ENCODE assay signal across 10 mouse cellular contexts in the genomic region with DNA sequence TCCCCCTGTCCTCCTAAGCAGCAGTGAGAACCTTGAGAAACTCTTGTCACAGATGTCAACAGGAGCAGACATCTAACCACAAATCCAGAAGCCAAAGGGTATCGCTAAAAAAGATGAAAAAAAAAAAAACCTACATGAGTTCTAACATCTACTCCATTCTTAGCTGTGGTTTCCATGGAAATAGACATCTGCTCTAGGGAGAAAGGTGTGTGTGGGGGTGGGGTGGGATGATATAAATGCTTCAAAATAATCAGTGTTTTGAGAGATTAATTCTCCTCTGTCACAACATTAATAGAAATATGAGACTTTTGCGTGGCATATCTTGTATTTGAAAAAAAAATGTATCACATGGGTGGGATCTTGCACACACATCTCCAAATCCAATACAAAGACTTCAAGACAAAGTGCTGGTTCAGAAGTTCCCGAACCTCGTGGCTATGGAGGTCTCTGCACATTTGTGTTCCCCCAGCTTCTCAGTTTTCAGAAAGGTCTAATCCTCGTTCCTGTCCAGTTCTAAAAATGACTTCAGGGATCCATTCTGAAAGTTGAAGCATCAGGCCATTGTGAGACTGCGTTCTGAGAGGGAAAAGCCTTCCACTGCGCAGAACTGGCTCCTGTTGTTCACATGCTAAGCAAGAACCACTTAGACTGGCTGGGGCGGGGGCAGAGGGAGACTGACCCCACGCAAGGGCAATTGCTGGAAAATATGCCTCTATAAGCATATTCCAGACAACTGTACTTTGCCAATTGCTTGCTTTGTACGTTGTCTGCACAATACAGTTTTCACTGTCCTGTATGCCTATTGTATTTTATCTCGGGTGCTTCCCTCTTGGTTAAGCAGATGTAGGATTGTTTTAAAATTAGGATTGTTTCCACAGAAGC. TPM values are rescaled to one million over a fixed set of nuclear protein-coding genes. Genes with fewer than 3 reads are reported as not detected.
DNase-seq lines count a peak whose midpoint lies in the region; ATAC-seq and TF ChIP-seq lines count a peak whose summit lies in the region.
"Had no signal": no experiment of that assay in that cellular context is flagged by ENCODE, and none has a peak within 500 bp of the region (broad histone marks: within the 10 kb centered on the region; RNA-seq: fewer than 3 reads in every experiment).

No protein-coding gene starts in this region.

- H3K9ac ChIP-seq in heart, embryonic 14.5 days (ENCODE audit: low read length): peak overlapping the region; percentile 72
- no peak overlapping the region for H3K9ac ChIP-seq in MEL (ENCODE audit: control insufficient read depth, low read depth, low read length, poor library complexity, severe bottlenecking)
- H3K9ac ChIP-seq in midbrain, embryonic 11.5 days (ENCODE audit: low read length): peak overlapping the region; percentile 97

- intact Hi-C loops in gastrocnemius, postnatal 36 days (cut with DNase I): no loop called here

- no peak for DNase-seq in heart, adult 9 months (ENCODE audit: low spot score in 2 of 2)
- no peak for DNase-seq in MEL (ENCODE audit: low read depth, low spot score)
- DNase-seq in hindbrain, embryonic 10.5 days (ENCODE audit: low spot score): peak; percentile 30
- peak; percentile 88 for DNase-seq in midbrain, embryonic 11.5 days (ENCODE audit: low spot score, missing footprints)
- DNase-seq in gastrocnemius, postnatal 36 days: no peak
- DNase-seq in retina, embryonic 14.5 days (ENCODE audit: low spot score): no peak
- DNase-seq in urinary bladder, postnatal 4 days (ENCODE audit: low spot score in 2 of 2): no peak
- DNase-seq: adrenal gland, postnatal 36 days; kidney, adult 9 months had no signal

- H3K79me2 ChIP-seq in MEL (ENCODE audit: control insufficient read depth, insufficient read depth, low read length, poor library complexity): peaks cover 8% of the 10 kb centered on the region

- TF ChIP-seq POLR2A in MEL (IDR thresholded peaks at IDR 0.05; ENCODE audit: control insufficient read depth in 1 of 2, insufficient read depth in 1 of 2, low read depth in 1 of 2, low read length in 2 of 2, poor library complexity in 1 of 2): no peak

- H3K9me3 ChIP-seq in heart, embryonic 14.5 days (ENCODE audit: control insufficient read depth, low read length): peaks cover 4% of the 10 kb centered on the region; the same call in 1 of the 2 replicates
- H3K9me3 ChIP-seq in MEL (replicated peaks; ENCODE audit: insufficient read depth, low read length): no peaks in the 10 kb centered on the region
- 0 out of 2 replicates have a peak, but pooled peaks cover 3% of the 10 kb centered on the region for H3K9me3 ChIP-seq in hindbrain, embryonic 10.5 days
- H3K9me3 ChIP-seq in midbrain, embryonic 11.5 days (ENCODE audit: control insufficient read depth, low read length): no peaks in the 10 kb centered on the region

- no peaks in the 10 kb centered on the region for H3K27me3 ChIP-seq in heart, embryonic 14.5 days (ENCODE audit: control insufficient read depth, insufficient read depth, low read length)
- H3K27me3 ChIP-seq in MEL (ENCODE audit: control insufficient read depth in 1 of 2, insufficient read depth in 2 of 2, low read length in 2 of 2): no peaks in the 10 kb centered on the region
- peaks cover 28% of the 10 kb centered on the region for H3K27me3 ChIP-seq in hindbrain, embryonic 10.5 days (ENCODE audit: insufficient read depth, poor library complexity, severe bottlenecking)
- no peaks in the 10 kb centered on the region for H3K27me3 ChIP-seq in midbrain, embryonic 11.5 days (ENCODE audit: control insufficient read depth, insufficient read depth, low read length)

- ATAC-seq in heart, embryonic 14.5 days (ENCODE audit: insufficient number of reproducible peaks, insufficient read depth, low FRiP score, low read depth): no peak
- no peak for ATAC-seq in midbrain, embryonic 11.5 days (ENCODE audit: low FRiP score)

- no peak overlapping the region for H3K27ac ChIP-seq in heart, embryonic 14.5 days (replicated peaks in 1 of 2; ENCODE audit: control insufficient read depth in 1 of 2, insufficient read depth in 1 of 2, low read depth in 2 of 2, low read length in 2 of 2)
- no peak overlapping the region for H3K27ac ChIP-seq in MEL (ENCODE audit: control insufficient read depth, low read depth, low read length)
- H3K27ac ChIP-seq in hindbrain, embryonic 10.5 days: peak overlapping the region; percentile 99
- H3K27ac ChIP-seq in midbrain, embryonic 11.5 days (ENCODE audit: low read depth, low read length): peak overlapping the region; percentile 95

- peaks cover 12% of the 10 kb centered on the region for H3K36me3 ChIP-seq in heart, embryonic 14.5 days (ENCODE audit: control insufficient read depth, insufficient read depth, low read length)
- H3K36me3 ChIP-seq in MEL (ENCODE audit: control insufficient read depth in 1 of 2, insufficient read depth in 2 of 2, low read length in 2 of 2): peaks cover 2 to 13% of the 10 kb centered on the region in 2 experiments; a peak in 2 of 4 replicates
- H3K36me3 ChIP-seq in hindbrain, embryonic 10.5 days: peaks cover 15% of the 10 kb centered on the region
- H3K36me3 ChIP-seq in midbrain, embryonic 11.5 days (ENCODE audit: control insufficient read depth, insufficient read depth, low read length): peaks cover 8% of the 10 kb centered on the region

- no peak for TF ChIP-seq CTCF in MEL (IDR thresholded peaks at IDR 0.05 in 2 of 3, conservative IDR thresholded peaks at IDR 0.05 in 1 of 3; ENCODE audit: control insufficient read depth in 1 of 3, insufficient read depth in 1 of 3, low read depth in 2 of 3, low read length in 3 of 3, poor library complexity in 1 of 3, severe bottlenecking in 1 of 3)

- TF ChIP-seq EP300 in MEL (IDR thresholded peaks at IDR 0.05; ENCODE audit: low read depth in 1 of 2, low read length in 2 of 2): no peak

- 67% methylated on average over 11 of the region's 11 CpGs for WGBS in heart, embryonic 14.5 days
- 67% methylated on average over 11 of the region's 11 CpGs for WGBS in hindbrain, embryonic 10.5 days
- 60% methylated on average over 11 of the region's 11 CpGs for WGBS in midbrain, embryonic 11.5 days

- peaks cover 3 to 8% of the 10 kb centered on the region in 2 experiments; a peak in 3 of 4 replicates for H3K4me1 ChIP-seq in heart, embryonic 14.5 days (ENCODE audit: control insufficient read depth in 2 of 2, insufficient read depth in 2 of 2, low read length in 2 of 2)
- H3K4me1 ChIP-seq in MEL (ENCODE audit: control insufficient read depth in 1 of 2, insufficient read depth in 2 of 2, low read length in 2 of 2): peaks cover 0 to 9% of the 10 kb centered on the region in 2 experiments; a peak in 2 of 4 replicates
- peaks cover 48% of the 10 kb centered on the region for H3K4me1 ChIP-seq in hindbrain, embryonic 10.5 days (replicated peaks)
- H3K4me1 ChIP-seq in midbrain, embryonic 11.5 days (ENCODE audit: control insufficient read depth, insufficient read depth, low read length): peaks cover 24% of the 10 kb centered on the region

- H3K4me2 ChIP-seq in heart, embryonic 14.5 days (ENCODE audit: low read length): peak overlapping the region; percentile 99
- peak overlapping the region; percentile 97; the same call in 1 of the 2 replicates for H3K4me2 ChIP-seq in midbrain, embryonic 11.5 days

- no peak for TF ChIP-seq RAD21 in MEL (IDR thresholded peaks at IDR 0.05; ENCODE audit: low read depth, low read length)

- no peak overlapping the region for H3K4me3 ChIP-seq in heart, embryonic 14.5 days (ENCODE audit: control insufficient read depth in 1 of 2, insufficient read depth in 1 of 2, low read depth in 1 of 2, low read length in 2 of 2)
- no peak overlapping the region; a peak in 1 of 4 replicates for H3K4me3 ChIP-seq in MEL (ENCODE audit: control insufficient read depth in 1 of 2, insufficient read depth in 1 of 2, low read depth in 2 of 2, low read length in 2 of 2)
- H3K4me3 ChIP-seq in hindbrain, embryonic 10.5 days: peak overlapping the region; percentile 97
- H3K4me3 ChIP-seq in midbrain, embryonic 11.5 days (ENCODE audit: low read depth, low read length): peak overlapping the region; percentile 67; the same call in 1 of the 2 replicates

TF ChIP-seq in MEL, 35 proteins besides CTCF, POLR2A, EP300 and RAD21:
- no peak for TF ChIP-seq MYB (IDR thresholded peaks at IDR 0.05; ENCODE audit: low read depth, low read length)
- peak; percentile 56 for TF ChIP-seq ZNF384 (IDR thresholded peaks at IDR 0.05; ENCODE audit: low read depth, low read length)

RNA-seq across cellular contexts. Expression of gene Stmn1, which starts 1.5 kb away (rescaled TPM):
- 933 and 977 TPM in 2 replicates for polyA plus RNA-seq in heart, embryonic 14.5 days (2014; fragmentation: Nextera tagmentation; extraction: Ambion mirVana)
- total RNA-seq in MEL (2012; rRNA removed): 200 and 214 TPM in 2 replicates
- 100 to 1,000 TPM in 1 of 2 experiments, not detected in 1; 350 TPM for polyA plus RNA-seq in MEL (2012; ENCODE audit: insufficient read depth in 1 of 2, insufficient read length in 2 of 2, low read depth in 1 of 2, low replicate concordance in 2 of 2, missing spikeins in 1 of 2)
- polyA plus RNA-seq in hindbrain, embryonic 10.5 days (2016; fragmentation: Nextera tagmentation; extraction: Ambion mirVana): 2,849 and 3,914 TPM in 2 replicates
- 4,454 and 4,703 TPM in 2 replicates for polyA plus RNA-seq in midbrain, embryonic 11.5 days (2014; fragmentation: Nextera tagmentation; extraction: Ambion mirVana)
- total RNA-seq in gastrocnemius, postnatal 36 days (2021): 1 to 10 TPM; 8.0 TPM

RNA-seq across cellular contexts. Expression of gene Paqr7, which starts 29.9 kb away (rescaled TPM):
- 4.2 and 4.6 TPM in 2 replicates for polyA plus RNA-seq in heart, embryonic 14.5 days (2014; fragmentation: Nextera tagmentation; extraction: Ambion mirVana)
- total RNA-seq in MEL (2012; rRNA removed): 0.19 and 0.26 TPM in 2 replicates
- 1 to 10 TPM in 1 of 2 experiments, not detected in 1; 2.4 TPM for polyA plus RNA-seq in MEL (2012; ENCODE audit: insufficient read depth in 1 of 2, insufficient read length in 2 of 2, low read depth in 1 of 2, low replicate concordance in 2 of 2, missing spikeins in 1 of 2)
- 3.1 and 4.3 TPM in 2 replicates for polyA plus RNA-seq in hindbrain, embryonic 10.5 days (2016; fragmentation: Nextera tagmentation; extraction: Ambion mirVana)
- polyA plus RNA-seq in midbrain, embryonic 11.5 days (2014; fragmentation: Nextera tagmentation; extraction: Ambion mirVana): 1.3 and 1.4 TPM in 2 replicates
- 1 to 10 TPM; 2.4 to 3.0 TPM for total RNA-seq in gastrocnemius, postnatal 36 days (2021)

RNA-seq across cellular contexts. Expression of gene Aunip, which starts 44.2 kb away (rescaled TPM):
- polyA plus RNA-seq in heart, embryonic 14.5 days (2014; fragmentation: Nextera tagmentation; extraction: Ambion mirVana): 2.3 and 3.2 TPM in 2 replicates
- total RNA-seq in MEL (2012; rRNA removed): 12.8 and 14.9 TPM in 2 replicates
- 10 to 100 TPM in 1 of 2 experiments, not detected in 1; 20.6 TPM for polyA plus RNA-seq in MEL (2012; ENCODE audit: insufficient read depth in 1 of 2, insufficient read length in 2 of 2, low read depth in 1 of 2, low replicate concordance in 2 of 2, missing spikeins in 1 of 2)
- polyA plus RNA-seq in hindbrain, embryonic 10.5 days (2016; fragmentation: Nextera tagmentation; extraction: Ambion mirVana): 19.3 and 25.9 TPM in 2 replicates
- 7.8 and 7.9 TPM in 2 replicates for polyA plus RNA-seq in midbrain, embryonic 11.5 days (2014; fragmentation: Nextera tagmentation; extraction: Ambion mirVana)
- under 1 TPM in 1 of 2 experiments, not detected in 1; 0.20 TPM for total RNA-seq in gastrocnemius, postnatal 36 days (2021)

Comparison
In these comparisons a context has a peak if more than half of its experiments do, and no peak if none do; other contexts are left out.
1. H3K27ac ChIP-seq: peak in hindbrain, embryonic 10.5 days (single experiment) and midbrain, embryonic 11.5 days (single experiment); none in heart, embryonic 14.5 days (0 of 2) and MEL (single experiment).
2. H3K4me3 ChIP-seq: peak in hindbrain, embryonic 10.5 days (single experiment) and midbrain, embryonic 11.5 days (single experiment); none in heart, embryonic 14.5 days (0 of 2) and MEL (0 of 2).
3. DNase-seq: peak in hindbrain, embryonic 10.5 days (single experiment) and midbrain, embryonic 11.5 days (single experiment); none in heart, adult 9 months (0 of 2), MEL (single experiment), gastrocnemius, postnatal 36 days (0 of 2), retina, embryonic 14.5 days (single experiment) and urinary bladder, postnatal 4 days (0 of 2).